Mouse (Mus musculus): ENCODE results near the gene Olfr262. TPM values are rescaled to one million over a fixed set of nuclear protein-coding genes. Genes with fewer than 3 reads are reported as not detected.
"Not testable (repeated sequence)": the region's sequence is repeated elsewhere in the genome, so short reads cannot be mapped to it uniquely, and the experiment has no call there.

Gene Olfr262
- not detected for total RNA-seq (2021)

- DNase-seq (ENCODE audit: low spot score), result no peak
- intact Hi-C loops (cut with DNase I), result no loop called here
Measured at GRCm38 (mm10) chr19:12241559-12241958, at the start of gene Olfr262. TSS of gene Olfr262 (minus strand) at chr19:12241659.

GRCm38 (mm10) chr19:12279554-12279953 is 38.1 kb upstream of the Olfr262 start, which contains the start of gene Olfr1434:
TSS of gene Olfr1434 (plus strand) at chr19:12279854.
- intact Hi-C loops (cut with DNase I), result no loop called here

GRCm38 (mm10) chr19:12260732-12261131 is 19.3 kb upstream of the Olfr262 start, which contains the start of gene Olfr235:
TSS of gene Olfr235 (plus strand) at chr19:12261032.
- intact Hi-C loops (cut with DNase I), result no loop called here
- no peak for DNase-seq (ENCODE audit: low spot score)

More at GRCm38 (mm10) chr19:12279554-12279953, 38.1 kb upstream of the Olfr262 start, which contains the start of gene Olfr1434:
- no peak for DNase-seq (ENCODE audit: low spot score)

GRCm38 (mm10) chr19:12232496-12232895 is 9.0 kb downstream of the Olfr262 start, which contains the start of gene Olfr1432:
TSS of gene Olfr1432 (minus strand) at chr19:12232596.
- DNase-seq (ENCODE audit: low spot score); intact Hi-C loops (cut with DNase I): not testable (repeated sequence)

- no peak for DNase-seq (ENCODE audit: low spot score)
- intact Hi-C loops (cut with DNase I), result no loop called here
Measured at GRCm38 (mm10) chr19:12200334-12200733, 41.1 kb downstream of the Olfr262 start, which contains the start of gene Olfr1431. TSS of gene Olfr1431 (plus strand) at chr19:12200634.

DNA sequence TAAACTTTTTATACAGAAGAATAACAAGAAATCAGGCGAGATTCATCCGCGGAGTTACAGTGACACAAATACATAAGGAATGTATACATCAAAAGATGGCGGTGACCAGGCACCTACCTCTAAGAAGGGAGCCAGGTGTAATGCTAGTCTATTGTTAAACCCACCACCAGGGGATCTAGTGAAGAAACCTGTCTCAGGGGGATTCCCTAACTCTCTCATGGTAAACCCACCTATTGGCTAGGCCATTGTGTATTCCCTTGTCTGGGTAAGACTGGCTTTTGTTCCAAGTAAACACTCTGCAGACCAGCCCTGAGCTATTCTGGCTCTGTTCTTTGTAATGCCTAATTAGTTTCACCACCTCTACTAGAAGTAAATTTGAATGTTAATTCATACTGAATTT is 42.4 kb downstream of the Olfr262 start:
- DNase-seq (ENCODE audit: low spot score); intact Hi-C loops (cut with DNase I): not testable (repeated sequence)

Other genes with a start within 250 kb of the Olfr262 start
- gene Olfr1423, start 200.3 kb downstream of the Olfr262 start, total RNA-seq (2021), result not detected
- not detected for gene Olfr1424, start 179.0 kb downstream of the Olfr262 start, total RNA-seq (2021)
- gene Olfr1425, start 163.9 kb downstream of the Olfr262 start, total RNA-seq (2021), result not detected
- gene Olfr1426, start 149.6 kb downstream of the Olfr262 start, total RNA-seq (2021), result not detected
- gene Olfr1427, start 138.3 kb downstream of the Olfr262 start, total RNA-seq (2021), result not detected
- gene Olfr1428, start 125.8 kb downstream of the Olfr262 start, total RNA-seq (2021), result not detected
- not detected for gene Olfr76, start 118.5 kb downstream of the Olfr262 start, total RNA-seq (2021)
- gene Olfr1555-ps1, start 71.5 kb downstream of the Olfr262 start, total RNA-seq (2021), result not detected
- not detected for gene Olfr1431, start 41.0 kb downstream of the Olfr262 start, total RNA-seq (2021)
- gene Olfr1432, start 9.1 kb downstream of the Olfr262 start, total RNA-seq (2021), result not detected
- not detected for gene Olfr235, start 19.4 kb upstream of the Olfr262 start, total RNA-seq (2021)
- gene Olfr1434, start 38.2 kb upstream of the Olfr262 start, total RNA-seq (2021), result not detected
- not detected for gene Olfr1436, start 57.5 kb upstream of the Olfr262 start, total RNA-seq (2021)
- gene Olfr1437, start 83.4 kb upstream of the Olfr262 start, total RNA-seq (2021), result not detected
- not detected for gene Olfr1438-ps1, start 94.3 kb upstream of the Olfr262 start, total RNA-seq (2021)
- not detected for gene Olfr1440, start 145.6 kb upstream of the Olfr262 start, total RNA-seq (2021)
- gene Olfr1441, start 175.8 kb upstream of the Olfr262 start, total RNA-seq (2021), result not detected
- gene Pfpl, start 186.2 kb upstream of the Olfr262 start, total RNA-seq (2021), result not detected
- 1 to 10 TPM; 7.4 to 8.3 TPM for gene Mpeg1, start 219.1 kb upstream of the Olfr262 start, total RNA-seq (2021)

All from heart, postnatal 25 days (tissue).